Mouse (Mus musculus) retina, embryonic 14.5 days (tissue): ENCODE measurements at regions not wholly inside any gene's neighbourhood (a gene's known extent, or its start where the extent isn't known, plus 50 kb on each side); places are given as distances from the start of the nearest gene placed in this dataset.
"Not testable (repeated sequence)": the region's sequence is repeated elsewhere in the genome, so short reads cannot be mapped to it uniquely, and the experiment has no call there.

Source experiments
- DNase-seq: peaks from one replicate; pipeline ENCODE4 v3.0.0-alpha.2; 2015; ENCODE audit warnings: low spot score

DNA sequence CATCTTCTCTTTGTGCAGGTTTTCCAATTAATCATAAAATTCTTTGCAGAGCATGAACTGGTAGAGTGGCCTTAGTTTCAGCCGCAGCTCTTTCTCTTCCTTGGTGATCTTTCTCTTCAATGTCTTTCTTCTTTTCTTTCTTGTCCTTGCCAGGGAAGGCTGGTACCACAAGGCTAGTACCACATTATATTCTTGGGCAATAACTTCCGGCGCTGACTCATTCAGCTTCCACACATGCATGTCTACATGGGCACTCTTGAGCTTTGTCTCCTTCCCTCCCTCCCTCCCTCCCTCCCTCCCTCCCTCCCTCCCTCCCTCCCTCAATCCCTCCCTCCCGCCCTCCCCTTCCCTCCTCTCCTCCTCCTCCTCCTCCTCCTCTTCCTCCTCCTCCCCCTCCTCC, 98.1 kb upstream of the Pwp1 start:
- DNase-seq = not testable (repeated sequence)

DNA sequence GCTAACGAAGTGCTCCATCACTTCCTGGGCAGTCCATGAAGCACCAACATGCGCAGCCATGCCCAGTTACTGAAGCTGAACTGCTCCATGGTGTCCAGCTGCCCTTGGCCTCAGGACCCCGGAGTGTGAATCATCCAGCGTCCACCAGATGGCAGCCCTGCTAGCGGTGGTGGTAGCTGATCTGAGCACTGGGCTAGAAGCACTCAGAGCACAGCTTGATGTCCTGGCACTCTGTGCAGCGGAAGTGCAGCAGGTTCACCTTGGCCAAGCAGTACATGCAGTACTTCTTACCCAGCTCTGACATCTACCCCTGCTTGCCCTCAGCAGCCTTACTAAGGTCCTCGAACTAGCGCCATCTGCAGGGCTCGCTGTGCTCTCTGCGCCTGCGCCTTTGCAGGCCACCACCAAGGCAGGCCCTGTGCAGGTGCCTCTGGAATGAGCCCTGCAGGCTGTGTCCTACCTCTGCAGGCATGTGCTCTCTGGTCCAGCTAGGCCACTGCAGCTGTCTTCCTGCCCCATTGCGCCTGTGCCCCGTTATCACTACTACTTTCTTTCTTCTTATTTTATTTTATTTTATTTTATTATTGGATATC, 97.4 kb upstream of the Pwp1 start:
- peak; percentile 26 for DNase-seq

- no peak for DNase-seq
Observed at GRCm38 (mm10) chr10:85737796-85738195, 91.5 kb upstream of the Pwp1 start.

GRCm38 (mm10) chr10:85739008-85739407, 90.3 kb upstream of the Pwp1 start:
- no peak for DNase-seq

GRCm38 (mm10) chr10:85739565-85739964, 89.7 kb upstream of the Pwp1 start:
- not testable (repeated sequence) for DNase-seq

GRCm38 (mm10) chr10:85741972-85742371, 87.3 kb upstream of the Pwp1 start:
- no peak for DNase-seq

GRCm38 (mm10) chr10:85745390-85745789, 83.9 kb upstream of the Pwp1 start:
- DNase-seq = not testable (repeated sequence)

DNA sequence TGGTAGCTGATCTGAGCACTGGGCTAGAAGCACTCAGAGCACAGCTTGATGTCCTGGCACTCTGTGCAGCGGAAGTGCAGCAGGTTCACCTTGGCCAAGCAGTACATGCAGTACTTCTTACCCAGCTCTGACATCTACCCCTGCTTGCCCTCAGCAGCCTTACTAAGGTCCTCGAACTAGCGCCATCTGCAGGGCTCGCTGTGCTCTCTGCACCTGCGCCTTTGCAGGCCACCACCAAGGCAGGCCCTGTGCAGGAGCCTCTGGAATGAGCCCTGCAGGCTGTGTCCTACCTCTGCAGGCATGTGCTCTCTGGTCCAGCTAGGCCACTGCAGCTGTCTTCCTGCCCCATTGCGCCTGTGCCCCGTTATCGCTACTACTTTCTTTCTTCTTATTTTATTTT, 83.5 kb upstream of the Pwp1 start:
- not testable (repeated sequence) for DNase-seq

DNA sequence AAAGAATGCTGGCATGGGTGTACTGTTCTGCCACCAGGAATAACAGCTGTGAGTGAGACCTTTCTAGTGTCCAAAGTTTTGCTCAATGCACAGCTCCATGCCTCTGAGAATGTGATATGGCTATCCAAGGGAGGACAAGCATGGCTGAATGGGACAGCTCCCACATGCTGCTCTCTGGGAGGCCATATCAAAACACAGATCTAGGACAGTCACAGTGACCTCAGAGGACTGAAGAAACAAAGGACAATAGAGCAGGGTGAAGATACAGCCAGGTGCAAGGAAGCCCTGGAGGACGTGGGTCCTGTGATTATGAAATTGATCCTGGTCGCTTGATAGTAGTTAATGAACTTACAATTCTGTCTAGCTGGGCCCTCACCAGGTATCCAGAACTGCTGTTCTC, 79.7 kb upstream of the Pwp1 start:
- DNase-seq = not testable (repeated sequence)

DNA sequence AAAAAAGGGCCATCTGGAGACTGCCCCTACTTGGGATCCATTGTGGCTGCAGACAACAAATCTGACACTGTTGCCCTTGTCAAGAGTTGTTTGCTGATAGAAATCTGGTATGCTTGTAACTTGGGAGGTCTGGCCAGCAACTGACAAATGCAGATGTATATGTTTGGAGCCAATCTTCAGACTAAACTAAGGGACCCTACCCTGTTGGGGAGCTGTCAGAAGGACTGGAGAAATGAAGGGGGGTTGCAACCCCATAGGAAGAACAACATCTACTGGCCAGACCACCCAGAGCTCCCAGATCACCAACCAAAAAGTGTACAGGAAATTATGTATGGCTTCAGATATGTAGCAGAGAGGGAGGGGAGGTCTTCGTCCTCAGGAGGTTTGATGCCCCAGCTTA, 54.3 kb upstream of the Pwp1 start:
- no peak for DNase-seq
